Mouse (Mus musculus): ENCODE measurements around the gene Cox16. TPM values are rescaled to one million over a fixed set of nuclear protein-coding genes. Genes with fewer than 3 reads are reported as not detected.
"Not testable (repeated sequence)": the region's sequence is repeated elsewhere in the genome, so short reads cannot be mapped to it uniquely, and the experiment has no call there.

The Cox16 gene
- polyA plus RNA-seq, 1 experiment from 2014 or later, result 113 TPM

DNA sequence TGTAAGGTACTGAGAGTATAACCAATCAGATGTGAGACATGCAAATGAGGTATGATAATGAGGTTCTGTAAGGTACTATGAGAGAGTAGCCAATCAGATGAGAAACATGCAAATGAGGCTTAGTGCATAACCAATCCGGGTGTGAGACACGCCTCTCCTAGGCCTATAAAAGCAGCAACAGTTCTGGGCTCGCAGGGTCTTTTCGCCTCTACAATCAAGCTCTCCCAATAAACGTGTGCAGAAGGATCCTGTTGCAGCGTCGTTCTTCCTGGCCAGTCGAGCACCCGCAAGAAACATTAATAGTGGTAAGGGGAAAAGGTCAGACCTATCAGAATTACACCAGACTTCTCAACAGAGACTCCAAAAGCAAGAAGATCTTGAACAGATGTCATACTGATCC is 45.9 kb downstream of the Cox16 start:
- WGBS, result 87% methylated on average over 9 of the region's 9 CpGs
- H3K4me3 ChIP-seq (ENCODE audit: low read length); ATAC-seq (ENCODE audit: low FRiP score, low TSS enrichment): not testable (repeated sequence)

DNA sequence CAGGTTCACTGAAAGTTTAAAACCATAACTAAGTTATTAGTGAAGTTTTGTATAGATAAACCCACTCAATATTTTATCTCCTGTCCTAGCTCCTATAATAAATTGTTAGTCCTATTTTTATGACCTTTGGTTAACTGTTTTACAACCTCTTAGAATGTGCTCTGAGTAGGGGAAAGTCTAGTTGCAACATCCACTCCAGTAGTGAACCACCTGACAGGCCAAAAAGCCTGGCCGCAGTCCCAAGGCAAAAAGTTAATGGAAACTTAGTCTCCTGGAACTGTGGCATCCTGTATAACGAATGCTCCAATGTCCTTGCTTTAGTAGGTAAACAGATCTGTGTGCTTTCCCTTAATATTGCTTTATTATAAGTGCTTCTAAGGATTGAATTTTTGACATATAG is 50.1 kb downstream of the Cox16 start:
- not testable (repeated sequence) for H3K36me3 ChIP-seq (ENCODE audit: insufficient read depth, low read length); H3K9ac ChIP-seq (replicated peaks; ENCODE audit: low read length); H3K27ac ChIP-seq (ENCODE audit: low read length); H3K27me3 ChIP-seq (ENCODE audit: insufficient read depth, low read length); H3K4me1 ChIP-seq (ENCODE audit: insufficient read depth, low read length); H3K4me3 ChIP-seq (ENCODE audit: low read length); H3K4me2 ChIP-seq (replicated peaks; ENCODE audit: low read depth, low read length); ATAC-seq (ENCODE audit: low FRiP score, low TSS enrichment)
- peaks cover 10% of the 10 kb centered on the region for H3K9me3 ChIP-seq (ENCODE audit: low read length)
- 57% methylated on average over 2 of the region's 2 CpGs for WGBS

More for the DNA sequence above, 45.9 kb downstream of the Cox16 start:
- H3K9ac ChIP-seq (replicated peaks; ENCODE audit: low read length); H3K36me3 ChIP-seq (ENCODE audit: insufficient read depth, low read length); H3K27ac ChIP-seq (ENCODE audit: low read length); H3K4me2 ChIP-seq (replicated peaks; ENCODE audit: low read depth, low read length); H3K27me3 ChIP-seq (ENCODE audit: insufficient read depth, low read length); H3K9me3 ChIP-seq (ENCODE audit: low read length); H3K4me1 ChIP-seq (ENCODE audit: insufficient read depth, low read length): not testable (repeated sequence)

DNA sequence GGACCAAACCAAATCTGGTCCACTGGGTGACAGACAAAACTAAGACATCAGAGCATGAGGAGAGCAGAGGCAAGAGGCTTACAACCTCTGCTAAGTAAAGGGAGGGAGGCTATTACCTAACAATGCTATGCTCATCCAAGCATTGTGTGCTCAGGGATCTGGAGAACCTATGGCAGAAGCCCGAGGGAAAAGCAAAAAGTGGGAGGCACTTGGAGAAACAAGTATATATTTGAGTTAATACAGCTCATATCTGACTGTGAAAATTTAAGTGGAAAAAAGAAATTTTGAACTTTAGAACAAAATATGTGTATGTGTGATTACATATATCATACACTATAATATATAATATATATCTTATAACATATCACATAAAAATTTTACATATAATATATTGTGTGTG is 63.1 kb downstream of the Cox16 start, which contains the start of gene Adam4:
Gene Adam4, minus strand, starts transcription at position 101 of the 400 bp plus-strand sequence.
- Histone ChIP-seq H3K9ac (replicated peaks; ENCODE audit: low read length) (no peak within 1 kb of the TSS), H3K27ac (ENCODE audit: low read length) (no peak within 1 kb of the TSS), H3K27me3 (ENCODE audit: insufficient read depth, low read length) (no peaks in the 10 kb centered on the region), H3K4me3 (ENCODE audit: low read length) (no peak within 1 kb of the TSS), H3K9me3 (ENCODE audit: low read length) (peaks cover 26% of the 10 kb centered on the region), H3K4me2 (replicated peaks; ENCODE audit: low read depth, low read length) (no peak within 1 kb of the TSS), H3K4me1 (ENCODE audit: insufficient read depth, low read length) (no peaks in the 10 kb centered on the region), H3K36me3 (ENCODE audit: insufficient read depth, low read length) (peaks cover 28% of the 10 kb centered on the region; the same call in 1 of the 2 replicates)
- 85% methylated on average over 1 of the region's 1 CpGs for WGBS
- ATAC-seq (ENCODE audit: low FRiP score, low TSS enrichment), result no peak

DNA sequence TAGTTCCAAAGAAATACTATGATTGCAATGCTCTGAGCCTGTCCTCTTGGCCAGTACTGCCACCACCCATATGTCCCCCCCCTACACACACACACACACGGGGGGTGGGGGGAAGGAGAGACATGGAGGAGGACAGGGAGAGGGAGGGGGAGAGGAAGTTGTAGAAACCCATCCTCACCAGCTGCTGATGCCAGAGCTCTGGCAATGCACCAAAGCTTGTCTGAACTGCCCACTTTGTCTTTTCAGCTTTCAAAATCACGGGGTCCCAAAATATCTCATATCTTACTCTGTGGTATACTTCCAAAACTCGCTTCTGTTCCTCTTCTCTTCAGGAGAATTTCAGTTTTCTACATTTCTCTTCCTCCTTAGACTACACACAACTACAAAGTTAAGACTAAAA is 71.7 kb downstream of the Cox16 start:
- Histone ChIP-seq H3K36me3 (ENCODE audit: insufficient read depth, low read length) (no peaks in the 10 kb centered on the region), H3K9me3 (ENCODE audit: low read length) (no peaks in the 10 kb centered on the region)
- 88% methylated on average over 3 of the region's 3 CpGs for WGBS

DNA sequence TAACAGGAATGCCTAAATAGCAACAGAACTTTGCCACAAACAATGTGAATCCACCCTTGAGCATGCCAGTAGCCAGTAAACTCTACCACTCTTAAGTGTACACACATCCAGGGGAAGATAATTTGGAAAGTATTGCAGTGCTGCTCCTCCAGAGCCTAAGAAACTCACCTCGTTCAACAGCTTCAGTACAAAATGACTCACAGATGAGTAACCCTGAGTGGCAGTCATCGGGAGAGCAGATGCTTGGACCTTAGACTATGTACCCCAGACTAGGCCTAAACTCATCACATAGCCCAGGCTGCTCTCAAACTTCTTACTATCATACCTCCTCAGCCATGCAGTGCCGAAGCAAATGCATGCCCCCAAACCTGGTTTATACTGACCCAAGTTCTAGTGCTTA is 76.0 kb downstream of the Cox16 start:
- H3K4me2 ChIP-seq (replicated peaks; ENCODE audit: low read depth, low read length), result no peak overlapping the region
- no peaks in the 10 kb centered on the region for H3K36me3 ChIP-seq (ENCODE audit: insufficient read depth, low read length)
- WGBS, result 92% methylated on average over 3 of the region's 3 CpGs
- no peaks in the 10 kb centered on the region for H3K27me3 ChIP-seq (ENCODE audit: insufficient read depth, low read length)
- H3K4me3 ChIP-seq (ENCODE audit: low read length), result no peak overlapping the region
- no peaks in the 10 kb centered on the region for H3K4me1 ChIP-seq (ENCODE audit: insufficient read depth, low read length)
- H3K27ac ChIP-seq (ENCODE audit: low read length), result no peak overlapping the region
- H3K9ac ChIP-seq (replicated peaks; ENCODE audit: low read length), result no peak overlapping the region
- no peak for ATAC-seq (ENCODE audit: low FRiP score, low TSS enrichment)
- no peaks in the 10 kb centered on the region for H3K9me3 ChIP-seq (ENCODE audit: low read length)

More for the DNA sequence above, 71.7 kb downstream of the Cox16 start:
- no peak overlapping the region for H3K9ac ChIP-seq (replicated peaks; ENCODE audit: low read length)
- H3K4me2 ChIP-seq (replicated peaks; ENCODE audit: low read depth, low read length), result no peak overlapping the region
- H3K4me3 ChIP-seq (ENCODE audit: low read length), result no peak overlapping the region
- no peaks in the 10 kb centered on the region for H3K27me3 ChIP-seq (ENCODE audit: insufficient read depth, low read length)
- H3K27ac ChIP-seq (ENCODE audit: low read length), result no peak overlapping the region
- H3K4me1 ChIP-seq (ENCODE audit: insufficient read depth, low read length), result no peaks in the 10 kb centered on the region
- ATAC-seq (ENCODE audit: low FRiP score, low TSS enrichment), result no peak

DNA sequence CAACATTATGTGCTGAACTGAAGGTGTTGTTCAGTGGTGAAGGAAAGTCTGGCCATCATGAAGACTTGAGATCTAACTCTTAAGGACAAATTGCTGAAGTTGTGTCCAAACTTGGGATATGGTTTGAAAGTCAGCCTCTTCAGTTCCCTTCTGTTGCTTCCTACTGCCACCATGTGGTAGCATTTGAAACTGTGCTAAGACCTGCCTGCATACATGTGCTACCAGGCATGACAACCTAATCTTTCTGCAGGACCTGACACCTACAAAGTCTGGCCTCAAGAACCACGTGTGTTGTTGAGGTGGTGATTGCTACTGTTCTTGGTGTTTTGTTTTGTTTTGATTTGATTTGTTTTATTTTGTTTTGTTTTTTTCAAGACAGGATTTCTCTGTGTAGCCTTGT is 82.7 kb downstream of the Cox16 start:
- 20% methylated on average over 1 of the region's 1 CpGs for WGBS
- Histone ChIP-seq H3K9ac (replicated peaks; ENCODE audit: low read length) (no peak overlapping the region), H3K4me2 (replicated peaks; ENCODE audit: low read depth, low read length) (no peak overlapping the region), H3K27ac (ENCODE audit: low read length) (no peak overlapping the region), H3K27me3 (ENCODE audit: insufficient read depth, low read length) (no peaks in the 10 kb centered on the region), H3K36me3 (ENCODE audit: insufficient read depth, low read length) (no peaks in the 10 kb centered on the region), H3K9me3 (ENCODE audit: low read length) (no peaks in the 10 kb centered on the region), H3K4me3 (ENCODE audit: low read length) (no peak overlapping the region), H3K4me1 (ENCODE audit: insufficient read depth, low read length) (no peaks in the 10 kb centered on the region)
- ATAC-seq (ENCODE audit: low FRiP score, low TSS enrichment), result 0 out of 2 replicates have a peak, but pooled peaks have one; percentile 51

DNA sequence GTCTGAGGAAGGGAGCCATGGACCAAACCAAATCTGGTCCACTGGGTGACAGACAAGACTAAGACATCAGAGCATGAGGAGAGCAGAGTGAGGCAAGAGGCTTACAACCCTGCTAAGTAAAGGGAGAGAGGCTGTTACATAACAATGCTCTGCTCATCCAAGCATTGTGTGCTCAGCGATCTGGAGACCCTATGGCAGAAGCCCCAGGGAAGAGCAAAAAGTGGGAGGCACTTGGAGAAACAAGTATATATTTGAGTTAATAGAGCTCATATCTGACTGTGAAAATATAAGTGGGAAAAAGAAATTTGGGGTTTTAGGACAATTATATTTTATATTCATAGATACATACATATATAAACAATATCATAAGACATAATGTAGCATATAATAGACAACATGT is 105.6 kb downstream of the Cox16 start, which contains the start of gene Gm4787:
Gene Gm4787, minus strand, starts transcription at position 101 of the 400 bp plus-strand sequence.
- not testable (repeated sequence) for H3K4me3 ChIP-seq (ENCODE audit: low read length); H3K27ac ChIP-seq (ENCODE audit: low read length); H3K4me1 ChIP-seq (ENCODE audit: insufficient read depth, low read length); H3K27me3 ChIP-seq (ENCODE audit: insufficient read depth, low read length); H3K9me3 ChIP-seq (ENCODE audit: low read length); H3K9ac ChIP-seq (replicated peaks; ENCODE audit: low read length); ATAC-seq (ENCODE audit: low FRiP score, low TSS enrichment); H3K36me3 ChIP-seq (ENCODE audit: insufficient read depth, low read length); H3K4me2 ChIP-seq (replicated peaks; ENCODE audit: low read depth, low read length)
- WGBS, result 67% methylated on average over 1 of the region's 1 CpGs

DNA sequence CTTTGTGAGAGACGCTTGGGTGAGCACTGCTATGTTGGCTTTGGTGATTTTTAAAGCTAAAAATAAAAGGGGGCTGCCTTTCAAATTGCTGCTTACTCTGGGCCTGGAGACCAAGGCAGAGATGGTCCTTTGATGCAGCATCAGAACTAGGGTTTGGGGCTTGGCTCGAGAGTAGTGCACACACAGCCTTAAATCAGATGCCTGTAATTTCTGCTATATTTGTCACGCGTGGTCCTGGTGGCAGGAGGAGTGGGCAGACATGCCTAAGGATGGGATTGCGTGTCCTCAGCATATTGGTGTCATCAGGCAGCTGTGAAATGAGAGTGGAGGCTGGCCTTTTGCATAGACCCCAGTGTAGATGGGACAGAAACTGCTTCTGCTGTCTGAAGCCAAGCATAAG is 151.1 kb downstream of the Cox16 start:
- Histone ChIP-seq H3K9ac (replicated peaks; ENCODE audit: low read length) (no peak overlapping the region), H3K27me3 (ENCODE audit: insufficient read depth, low read length) (peaks cover 21% of the 10 kb centered on the region), H3K27ac (ENCODE audit: low read length) (no peak overlapping the region), H3K36me3 (ENCODE audit: insufficient read depth, low read length) (no peaks in the 10 kb centered on the region), H3K4me1 (ENCODE audit: insufficient read depth, low read length) (peaks cover 12% of the 10 kb centered on the region; the same call in 1 of the 2 replicates), H3K4me3 (ENCODE audit: low read length) (peak overlapping the region; percentile 59; the same call in 1 of the 2 replicates), H3K9me3 (ENCODE audit: low read length) (no peaks in the 10 kb centered on the region), H3K4me2 (replicated peaks; ENCODE audit: low read depth, low read length) (no peak overlapping the region)
- 57% methylated on average over 5 of the region's 5 CpGs for WGBS
- no peak for ATAC-seq (ENCODE audit: low FRiP score, low TSS enrichment)

DNA sequence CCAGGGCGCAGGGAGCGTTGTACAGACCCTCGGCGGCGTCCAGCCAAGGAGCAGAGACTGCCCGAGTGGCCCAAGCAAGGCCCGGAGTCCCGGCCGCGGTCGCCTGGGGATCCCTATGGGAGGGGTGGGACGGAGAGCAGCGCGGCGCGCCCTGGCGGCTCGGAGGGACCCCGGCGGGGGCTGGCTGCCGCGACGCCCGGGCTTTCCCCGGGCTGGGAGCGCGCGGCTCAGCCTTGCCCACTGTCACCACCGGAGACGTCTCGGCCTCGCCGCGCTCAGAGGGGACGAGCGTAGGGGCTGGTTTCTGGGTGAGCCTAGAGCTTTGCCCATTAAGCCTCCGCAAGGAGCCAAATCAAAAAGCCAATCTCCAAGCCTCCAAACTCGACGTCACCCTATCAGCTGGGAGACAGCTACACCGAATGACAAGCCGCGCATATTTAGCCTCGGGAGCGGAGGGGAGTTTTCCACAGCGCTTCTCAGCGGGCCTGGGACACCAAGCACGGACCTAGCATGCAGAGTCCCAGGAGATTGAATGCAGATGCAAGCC is 152.0 kb downstream of the Cox16 start, which contains the start of gene Slc8a3:
Gene Slc8a3, minus strand, starts transcription at position 306 of the 547 bp plus-strand sequence.
- Histone ChIP-seq H3K4me1 (ENCODE audit: insufficient read depth, low read length) (peaks cover 12% of the 10 kb centered on the region; the same call in 1 of the 2 replicates), H3K9me3 (ENCODE audit: low read length) (no peaks in the 10 kb centered on the region), H3K4me2 (replicated peaks; ENCODE audit: low read depth, low read length) (peak within 1 kb of the TSS; percentile 98), H3K27ac (ENCODE audit: low read length) (no peak within 1 kb of the TSS), H3K27me3 (ENCODE audit: insufficient read depth, low read length) (peaks cover 21% of the 10 kb centered on the region), H3K9ac (replicated peaks; ENCODE audit: low read length) (peak within 1 kb of the TSS; percentile 68), H3K36me3 (ENCODE audit: insufficient read depth, low read length) (no peaks in the 10 kb centered on the region), H3K4me3 (ENCODE audit: low read length) (peak within 1 kb of the TSS; percentile 59)
- peak; percentile 77 for ATAC-seq (ENCODE audit: low FRiP score, low TSS enrichment)
- under 1% methylated on average over 44 of the region's 47 CpGs for WGBS
